9 mouse cellular contexts compared by ENCODE assay signal in genomic region chr7:19627721-19628120, GRCm38 (mm10). TPM values are rescaled to one million over a fixed set of nuclear protein-coding genes. Genes with fewer than 3 reads are reported as not detected.
DNase-seq lines count a peak whose midpoint lies in the region; ATAC-seq and TF ChIP-seq lines count a peak whose summit lies in the region.
"Had no signal": no experiment of that assay in that cellular context is flagged by ENCODE, and none has a peak within 500 bp of the region (broad histone marks: within the 10 kb centered on the region; RNA-seq: fewer than 3 reads in every experiment).

No protein-coding gene starts in this region.

- 63% methylated on average over 3 of the region's 3 CpGs for WGBS in heart, embryonic 11.5 days (ENCODE audit: insufficient replicate concordance)
- 68% methylated on average over 3 of the region's 3 CpGs for WGBS in heart, embryonic 15.5 days
- WGBS in liver, postnatal 0 days (ENCODE audit: insufficient replicate concordance), result 65% methylated on average over 3 of the region's 3 CpGs

- H3K4me1 ChIP-seq in heart, embryonic 11.5 days (ENCODE audit: control insufficient read depth, insufficient read depth, low read length), result peaks cover 2% of the 10 kb centered on the region; the same call in 1 of the 2 replicates
- H3K4me1 ChIP-seq in ES-E14 (ENCODE audit: control insufficient read depth in 2 of 2, insufficient read depth in 2 of 2, low read length in 2 of 2, poor library complexity in 1 of 2), result peaks cover 2 to 9% of the 10 kb centered on the region in 2 experiments; a peak in 2 of 4 replicates
- H3K4me1 ChIP-seq in heart, embryonic 15.5 days (replicated peaks), result peaks cover 15% of the 10 kb centered on the region
- peaks cover 17% of the 10 kb centered on the region for H3K4me1 ChIP-seq in liver, postnatal 0 days (ENCODE audit: insufficient read depth)

- no peaks in the 10 kb centered on the region for H3K27me3 ChIP-seq in heart, embryonic 11.5 days (ENCODE audit: control insufficient read depth, insufficient read depth, low read length)
- no peaks in the 10 kb centered on the region for H3K27me3 ChIP-seq in heart, embryonic 15.5 days
- no peaks in the 10 kb centered on the region for H3K27me3 ChIP-seq in liver, postnatal 0 days (ENCODE audit: insufficient read depth, low read length)
- H3K27me3 ChIP-seq: Patski had no signal

- peak overlapping the region; percentile 92 for H3K4me2 ChIP-seq in heart, embryonic 11.5 days
- peak overlapping the region; percentile 88 for H3K4me2 ChIP-seq in heart, embryonic 15.5 days
- peak overlapping the region; percentile 92 for H3K4me2 ChIP-seq in liver, postnatal 0 days (ENCODE audit: low read depth, low read length)

- no peak overlapping the region for H3K27ac ChIP-seq in heart, embryonic 11.5 days (ENCODE audit: low read depth, low read length)
- peak overlapping the region; percentile 22; the same call in 1 of the 2 replicates for H3K27ac ChIP-seq in ES-E14 (ENCODE audit: insufficient read depth, low read depth, low read length, poor library complexity, severe bottlenecking)
- H3K27ac ChIP-seq in heart, embryonic 15.5 days, result peak overlapping the region; percentile 83; the same call in 1 of the 2 replicates
- H3K27ac ChIP-seq in liver, postnatal 0 days (ENCODE audit: low read depth), result no peak overlapping the region

- peaks cover 3% of the 10 kb centered on the region; the same call in 1 of the 2 replicates for H3K36me3 ChIP-seq in heart, embryonic 11.5 days (ENCODE audit: control insufficient read depth, insufficient read depth, low read length)
- no peaks in the 10 kb centered on the region for H3K36me3 ChIP-seq in ES-E14 (ENCODE audit: control insufficient read depth, insufficient read depth, low read length, poor library complexity, severe bottlenecking)
- H3K36me3 ChIP-seq in heart, embryonic 15.5 days, result peaks cover 9% of the 10 kb centered on the region
- H3K36me3 ChIP-seq in liver, postnatal 0 days (replicated peaks; ENCODE audit: insufficient read depth, low read length), result no peaks in the 10 kb centered on the region

- H3K9me3 ChIP-seq in heart, embryonic 11.5 days (replicated peaks; ENCODE audit: control insufficient read depth, low read length), result no peaks in the 10 kb centered on the region
- H3K9me3 ChIP-seq in ES-E14 (ENCODE audit: control insufficient read depth, insufficient read depth, low read depth, low read length), result no peaks in the 10 kb centered on the region
- H3K9me3 ChIP-seq in heart, embryonic 15.5 days (replicated peaks), result no peaks in the 10 kb centered on the region
- H3K9me3 ChIP-seq in liver, postnatal 0 days (ENCODE audit: low read length), result no peaks in the 10 kb centered on the region

- intact Hi-C loops in heart, postnatal 14 days (cut with DNase I), result no loop called here

- TF ChIP-seq EP300 in liver, postnatal 0 days (IDR thresholded peaks at IDR 0.05; ENCODE audit: low read depth), result no peak

- TF ChIP-seq CTCF in liver, postnatal 0 days (IDR thresholded peaks at IDR 0.05; ENCODE audit: low read depth), result no peak

- H3K9ac ChIP-seq in heart, embryonic 11.5 days (ENCODE audit: low read depth, low read length), result no peak overlapping the region
- H3K9ac ChIP-seq in ES-E14 (ENCODE audit: insufficient read depth, low read depth, low read length, poor library complexity, severe bottlenecking), result no peak overlapping the region; the same call in 1 of the 2 replicates
- H3K9ac ChIP-seq in heart, embryonic 15.5 days, result no peak overlapping the region
- H3K9ac ChIP-seq in liver, postnatal 0 days (replicated peaks), result no peak overlapping the region

- no peak for DNase-seq in heart, postnatal 14 days
- DNase-seq in ES-E14 (ENCODE audit: low read depth, low spot score), result no peak
- no peak for DNase-seq in liver, postnatal 0 days
- DNase-seq in ovary, postnatal 14 days (ENCODE audit: low spot score), result no peak
- DNase-seq in right cerebral cortex, adult 2 months (ENCODE audit: low spot score in 2 of 2), result no peak

- H3K4me3 ChIP-seq in heart, embryonic 11.5 days (ENCODE audit: low read depth, low read length), result peak overlapping the region; percentile 69; the same call in 1 of the 2 replicates
- peak overlapping the region; percentile 52 to 74 for H3K4me3 ChIP-seq in ES-E14 (ENCODE audit: insufficient read depth in 1 of 2, low read depth in 1 of 2, low read length in 2 of 2, poor library complexity in 1 of 2, severe bottlenecking in 1 of 2)
- H3K4me3 ChIP-seq in heart, embryonic 15.5 days, result peak overlapping the region; percentile 65
- H3K4me3 ChIP-seq in liver, postnatal 0 days (ENCODE audit: low read depth, low read length), result peak overlapping the region; percentile 73

- ATAC-seq in heart, embryonic 11.5 days (replicated peaks; ENCODE audit: insufficient number of reproducible peaks, low FRiP score, low TSS enrichment), result no peak
- no peak for ATAC-seq in heart, embryonic 15.5 days (replicated peaks; ENCODE audit: insufficient number of reproducible peaks, insufficient read depth, low FRiP score, low read depth)
- ATAC-seq in liver, postnatal 0 days, result no peak
- no peak for ATAC-seq in granulocyte monocyte progenitor cell, adult 5-6 weeks (replicated peaks; ENCODE audit: poor library complexity, severe bottlenecking)

- in situ Hi-C loops in ES-E14 (cut with MboI; ENCODE audit: low sequenced_read_pairs in 2 of 2, unreplicated experiment in 2 of 2), result no loop called here

TF ChIP-seq in ES-E14, 5 proteins besides CTCF, POLR2A, EP300 and RAD21:
- TF ChIP-seq CHD2 (IDR thresholded peaks at IDR 0.05; ENCODE audit: low read depth, low read length) (no peak), ZC3H11A (IDR thresholded peaks at IDR 0.05; ENCODE audit: borderline replicate concordance, low read depth, low read length) (no peak), HCFC1 (IDR thresholded peaks at IDR 0.05; ENCODE audit: borderline replicate concordance, insufficient read depth, low read length) (no peak), MAFK (IDR thresholded peaks at IDR 0.05; ENCODE audit: insufficient read depth, low read depth, low read length) (no peak)

RNA-seq across cellular contexts. Expression of gene Relb, which starts 1.5 kb away (rescaled TPM):
- polyA plus RNA-seq in heart, embryonic 11.5 days (2014; fragmentation: Nextera tagmentation; extraction: Ambion mirVana), result 3.3 and 3.7 TPM in 2 replicates
- total RNA-seq in heart, postnatal 14 days (2021), result 1 to 10 TPM; 6.3 to 9.6 TPM
- total RNA-seq in ES-E14 (2012; rRNA removed), result 13.9 and 15.1 TPM in 2 replicates
- 6.1 and 10.0 TPM in 2 replicates for polyA plus RNA-seq in heart, embryonic 15.5 days (2015; fragmentation: Nextera tagmentation; extraction: Ambion mirVana)
- 2.2 and 2.3 TPM in 2 replicates for polyA plus RNA-seq in liver, postnatal 0 days (2015; fragmentation: Nextera tagmentation; extraction: Ambion mirVana)
- total RNA-seq in granulocyte monocyte progenitor cell, adult 5-6 weeks (2014; fragmentation: Nextera tagmentation), result 1.2 TPM in 1 of 2 replicates, not detected in the other
- total RNA-seq in granulocyte monocyte progenitor cell, adult 5-6 weeks (2017), result 1.4 and 1.9 TPM in 2 replicates

RNA-seq across cellular contexts. Expression of gene Clasrp, which starts 23.4 kb away (rescaled TPM):
- 33.2 and 34.3 TPM in 2 replicates for polyA plus RNA-seq in heart, embryonic 11.5 days (2014; fragmentation: Nextera tagmentation; extraction: Ambion mirVana)
- total RNA-seq in heart, postnatal 14 days (2021), result 10 to 100 TPM; 21.5 to 22.6 TPM
- total RNA-seq in ES-E14 (2012; rRNA removed), result 52.7 and 83.4 TPM in 2 replicates
- polyA plus RNA-seq in heart, embryonic 15.5 days (2015; fragmentation: Nextera tagmentation; extraction: Ambion mirVana), result 28.5 and 39.0 TPM in 2 replicates
- polyA plus RNA-seq in liver, postnatal 0 days (2015; fragmentation: Nextera tagmentation; extraction: Ambion mirVana), result 7.6 and 8.1 TPM in 2 replicates
- 24.2 and 40.8 TPM in 2 replicates for total RNA-seq in granulocyte monocyte progenitor cell, adult 5-6 weeks (2014; fragmentation: Nextera tagmentation)
- total RNA-seq in granulocyte monocyte progenitor cell, adult 5-6 weeks (2017), result 19.6 TPM in 2 replicates

RNA-seq across cellular contexts. Expression of gene Clptm1, which starts 37.1 kb away (rescaled TPM):
- 86.8 and 89.4 TPM in 2 replicates for polyA plus RNA-seq in heart, embryonic 11.5 days (2014; fragmentation: Nextera tagmentation; extraction: Ambion mirVana)
- 10 to 100 TPM; 80.2 to 82.8 TPM for total RNA-seq in heart, postnatal 14 days (2021)
- 129 and 156 TPM in 2 replicates for total RNA-seq in ES-E14 (2012; rRNA removed)
- 67.3 and 83.2 TPM in 2 replicates for polyA plus RNA-seq in heart, embryonic 15.5 days (2015; fragmentation: Nextera tagmentation; extraction: Ambion mirVana)
- polyA plus RNA-seq in liver, postnatal 0 days (2015; fragmentation: Nextera tagmentation; extraction: Ambion mirVana), result 40.3 and 44.4 TPM in 2 replicates
- 29.9 and 41.7 TPM in 2 replicates for total RNA-seq in granulocyte monocyte progenitor cell, adult 5-6 weeks (2014; fragmentation: Nextera tagmentation)
- 32.0 and 36.5 TPM in 2 replicates for total RNA-seq in granulocyte monocyte progenitor cell, adult 5-6 weeks (2017)

RNA-seq across cellular contexts. Expression of gene Apoc2, which starts 50.0 kb away (rescaled TPM):
- 4.9 TPM in 1 of 2 replicates, not detected in the other for polyA plus RNA-seq in heart, embryonic 11.5 days (2014; fragmentation: Nextera tagmentation; extraction: Ambion mirVana)
- total RNA-seq in heart, postnatal 14 days (2021), result under 1 TPM; 0.41 to 0.55 TPM
- total RNA-seq in ES-E14 (2012; rRNA removed), result not detected in 2 replicates
- 2.0 and 7.9 TPM in 2 replicates for polyA plus RNA-seq in heart, embryonic 15.5 days (2015; fragmentation: Nextera tagmentation; extraction: Ambion mirVana)
- polyA plus RNA-seq in liver, postnatal 0 days (2015; fragmentation: Nextera tagmentation; extraction: Ambion mirVana), result 2,864 and 3,070 TPM in 2 replicates
- total RNA-seq in granulocyte monocyte progenitor cell, adult 5-6 weeks (2014; fragmentation: Nextera tagmentation), result 3.3 and 5.9 TPM in 2 replicates
- total RNA-seq in granulocyte monocyte progenitor cell, adult 5-6 weeks (2017), result 1.3 TPM in 1 of 2 replicates, not detected in the other
- polyA plus RNA-seq: Patski had no signal

RNA-seq across cellular contexts. Expression of gene Gemin7, which starts 50.3 kb away (rescaled TPM):
- polyA plus RNA-seq in heart, embryonic 11.5 days (2014; fragmentation: Nextera tagmentation; extraction: Ambion mirVana), result 141 and 157 TPM in 2 replicates
- total RNA-seq in heart, postnatal 14 days (2021), result 10 to 100 TPM; 45.6 to 49.8 TPM
- 42.1 and 54.2 TPM in 2 replicates for total RNA-seq in ES-E14 (2012; rRNA removed)
- 111 and 131 TPM in 2 replicates for polyA plus RNA-seq in heart, embryonic 15.5 days (2015; fragmentation: Nextera tagmentation; extraction: Ambion mirVana)
- 61.7 and 66.9 TPM in 2 replicates for polyA plus RNA-seq in liver, postnatal 0 days (2015; fragmentation: Nextera tagmentation; extraction: Ambion mirVana)
- 66.1 and 70.9 TPM in 2 replicates for total RNA-seq in granulocyte monocyte progenitor cell, adult 5-6 weeks (2014; fragmentation: Nextera tagmentation)
- 37.8 and 44.3 TPM in 2 replicates for total RNA-seq in granulocyte monocyte progenitor cell, adult 5-6 weeks (2017)

Comparison
In these comparisons a context has a peak if more than half of its experiments do, and no peak if none do; other contexts are left out.
1. H3K27ac ChIP-seq: peak in ES-E14 (single experiment) and heart, embryonic 15.5 days (single experiment); none in heart, embryonic 11.5 days (single experiment) and liver, postnatal 0 days (single experiment).
2. Peak in every context shown above with its lines, with median percentiles within 50 percentile points of each other: H3K4me2 ChIP-seq and H3K4me3 ChIP-seq.